Mouse (Mus musculus) monocyte, adult 2 months (primary cell): ENCODE measurements around the gene Nrg3.
"Not testable (repeated sequence)": the region's sequence is repeated elsewhere in the genome, so short reads cannot be mapped to it uniquely, and the experiment has no call there.

ENCODE experiments used
- DNase-seq, 2 experiments: peaks; one replicate each; pipeline ENCODE4 v3.0.0; 2022; ENCODE audit warnings: low spot score in 2 of 2, low read depth in 1 of 2

Gene Nrg3

GRCm38 (mm10) chr14:38629671-38630070, 843.2 kb downstream of the Nrg3 start:
- no peak for DNase-seq

GRCm38 (mm10) chr14:38628862-38629619, 843.8 kb downstream of the Nrg3 start:
- DNase-seq: no peak

- no peak for DNase-seq
Measured at GRCm38 (mm10) chr14:38616969-38617368, 855.9 kb downstream of the Nrg3 start.

- DNase-seq: no peak
Measured at GRCm38 (mm10) chr14:38597735-38598134, 875.2 kb downstream of the Nrg3 start.

- no peak for DNase-seq
Measured at GRCm38 (mm10) chr14:38594297-38594696, 878.6 kb downstream of the Nrg3 start.

GRCm38 (mm10) chr14:38576796-38577195, 896.1 kb downstream of the Nrg3 start:
- no peak for DNase-seq

GRCm38 (mm10) chr14:38568184-38568583, 904.7 kb downstream of the Nrg3 start:
- DNase-seq: no peak

GRCm38 (mm10) chr14:38566182-38566581, 906.7 kb downstream of the Nrg3 start:
- no peak for DNase-seq

- no peak for DNase-seq
Measured at GRCm38 (mm10) chr14:38554636-38555035, 918.3 kb downstream of the Nrg3 start.

- no peak for DNase-seq
Measured at GRCm38 (mm10) chr14:38547257-38547656, 925.6 kb downstream of the Nrg3 start.

- DNase-seq: no peak
Measured at GRCm38 (mm10) chr14:38535181-38535580, 937.7 kb downstream of the Nrg3 start.

- no peak for DNase-seq
Measured at GRCm38 (mm10) chr14:38533495-38533894, 939.4 kb downstream of the Nrg3 start.

GRCm38 (mm10) chr14:38516232-38516631, 956.7 kb downstream of the Nrg3 start:
- no peak for DNase-seq

- DNase-seq: no peak
Measured at GRCm38 (mm10) chr14:38509016-38509415, 963.9 kb downstream of the Nrg3 start.

GRCm38 (mm10) chr14:38494970-38495369, 977.9 kb downstream of the Nrg3 start:
- no peak for DNase-seq

- no peak for DNase-seq
Measured at GRCm38 (mm10) chr14:38447086-38447485, 1025.8 kb downstream of the Nrg3 start.

- DNase-seq: no peak
Measured at GRCm38 (mm10) chr14:38444788-38445187, 1028.1 kb downstream of the Nrg3 start.

GRCm38 (mm10) chr14:38433793-38434589, 1038.9 kb downstream of the Nrg3 start:
- no peak for DNase-seq

GRCm38 (mm10) chr14:38374660-38375059, 1098.2 kb downstream of the Nrg3 start:
- no peak for DNase-seq

GRCm38 (mm10) chr14:38340967-38341366, 1131.9 kb downstream of the Nrg3 start:
- no peak for DNase-seq

GRCm38 (mm10) chr14:38322841-38323240, 1150.0 kb downstream of the Nrg3 start:
- DNase-seq: not testable (repeated sequence)

GRCm38 (mm10) chr14:38320619-38321340, 1152.1 kb downstream of the Nrg3 start:
- no peak for DNase-seq
